Mouse (Mus musculus) lung, postnatal 36 days (tissue): ENCODE results near the gene Oxt.
"Not testable (repeated sequence)": the region's sequence is repeated elsewhere in the genome, so short reads cannot be mapped to it uniquely, and the experiment has no call there.

Experiments
- DNase-seq: peaks from one replicate; pipeline ENCODE4 v3.0.0; 2022; ENCODE audit warnings: mixed read lengths

Oxt gene

DNA sequence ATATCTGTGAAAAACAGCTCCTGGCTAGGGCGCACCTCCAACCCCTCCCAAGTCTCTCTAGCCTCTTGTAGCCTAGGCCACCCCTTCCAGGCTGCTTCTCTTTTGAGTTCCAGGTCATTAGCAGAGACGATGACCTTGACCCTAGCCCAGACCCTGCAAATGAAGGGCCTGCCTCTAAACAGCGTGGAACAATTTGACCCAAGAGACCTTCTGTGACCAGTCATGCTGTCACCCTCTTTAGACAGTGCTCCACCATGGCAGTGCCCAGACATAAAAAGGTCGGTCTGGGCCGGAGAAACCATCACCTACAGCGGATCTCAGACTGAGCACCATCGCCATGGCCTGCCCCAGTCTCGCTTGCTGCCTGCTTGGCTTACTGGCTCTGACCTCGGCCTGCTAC is at the start of gene Oxt:
Gene Oxt, plus strand, starts transcription at position 301 of the 400 bp plus-strand sequence.
- DNase-seq: no peak

DNA sequence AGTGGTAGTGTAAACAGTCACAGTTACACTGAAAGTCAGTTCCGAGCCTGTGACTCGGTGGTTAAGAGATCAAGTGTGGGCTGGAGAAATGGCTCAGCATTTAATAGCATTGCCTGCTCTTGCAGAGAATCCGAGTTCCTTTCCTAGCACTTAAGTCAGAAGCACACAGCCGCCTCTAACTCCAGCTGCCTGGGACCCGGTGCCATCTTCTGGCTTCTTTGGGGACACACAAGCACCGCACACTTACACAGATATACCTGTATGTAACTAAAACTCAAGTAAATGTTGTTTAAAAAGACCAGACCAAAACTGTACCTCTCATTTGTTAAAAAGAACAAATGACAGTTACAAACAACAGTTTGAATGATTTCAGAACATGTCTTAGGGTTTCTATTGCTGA is 47.5 kb upstream of the Oxt start:
- no peak for DNase-seq

DNA sequence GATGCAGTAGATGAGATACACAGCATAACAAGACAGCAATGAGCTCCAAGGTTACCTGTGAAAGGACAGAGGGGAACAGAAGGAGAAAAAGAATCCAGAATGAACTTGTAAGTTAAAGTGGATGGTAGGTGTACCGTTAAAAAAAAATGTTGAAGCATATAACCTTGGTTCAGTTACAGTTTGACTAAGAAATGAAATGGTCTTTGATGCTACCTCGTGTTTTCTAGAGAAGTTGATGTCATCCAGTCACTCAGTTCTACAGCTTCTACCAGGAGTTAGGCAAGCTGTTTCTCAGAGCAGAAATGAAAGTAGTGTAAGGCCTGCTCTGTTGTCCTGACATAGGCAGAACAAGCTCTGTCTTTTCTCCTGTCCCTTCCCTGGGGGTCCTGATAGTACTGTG is 46.7 kb upstream of the Oxt start:
- no peak for DNase-seq

DNA sequence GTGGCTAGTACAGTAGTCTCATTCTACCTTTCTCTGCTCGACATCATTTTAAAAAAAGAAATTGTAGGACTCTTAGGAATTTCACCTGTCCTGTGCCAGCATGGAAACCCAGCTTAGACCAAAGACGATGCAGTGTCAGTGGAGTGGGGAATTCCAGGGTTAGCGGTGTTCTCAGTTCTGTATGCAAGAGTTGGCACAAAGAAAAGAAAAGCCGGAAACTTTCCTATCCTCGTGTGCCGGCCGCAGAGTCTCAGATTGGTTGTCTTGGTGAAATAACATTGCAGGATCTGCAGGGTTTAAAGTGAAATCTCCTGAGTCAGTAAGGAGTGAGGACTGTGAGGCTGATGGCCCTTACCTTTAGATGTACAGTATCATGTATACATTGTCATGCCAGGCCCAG is 46.0 kb upstream of the Oxt start:
- no peak for DNase-seq

DNA sequence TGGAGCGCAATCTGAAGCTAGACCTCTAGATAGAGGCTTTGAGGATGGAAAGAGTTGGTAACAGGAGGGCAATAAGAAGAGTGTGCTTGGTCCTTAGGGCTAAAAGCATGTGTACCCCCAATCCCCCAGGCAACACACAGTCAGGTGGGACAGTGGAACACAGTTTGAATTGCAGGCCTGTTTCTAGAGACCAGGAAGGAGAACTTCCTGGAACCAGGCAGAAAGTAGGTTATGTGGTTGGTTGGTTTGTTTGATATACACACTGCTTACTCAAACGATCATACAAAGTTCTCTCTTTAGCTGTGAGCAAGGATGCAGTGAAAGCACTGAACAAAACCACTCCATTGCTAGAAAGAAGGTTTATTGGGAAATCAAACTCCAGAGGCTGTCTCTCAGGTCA is 43.8 kb upstream of the Oxt start:
- no peak for DNase-seq

DNA sequence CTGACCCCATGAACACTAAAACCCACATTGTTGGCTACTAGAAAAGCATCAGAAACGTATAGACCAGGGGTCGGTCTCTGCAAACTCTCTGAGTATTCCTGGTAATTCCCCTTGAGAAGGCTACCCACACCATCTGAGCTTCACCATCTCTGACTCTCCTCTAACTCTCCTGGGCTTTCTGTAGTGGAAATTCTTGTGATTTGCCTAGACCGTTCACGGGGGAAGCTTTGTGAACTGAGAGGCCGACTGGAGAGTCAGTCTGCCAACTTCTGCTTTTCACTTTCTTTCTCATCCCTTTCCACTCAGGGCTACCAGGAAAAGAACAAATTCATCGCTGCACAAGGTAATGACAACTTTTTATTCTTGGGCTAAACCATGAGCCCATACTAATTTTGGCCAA is 41.0 kb upstream of the Oxt start:
- DNase-seq: no peak

DNA sequence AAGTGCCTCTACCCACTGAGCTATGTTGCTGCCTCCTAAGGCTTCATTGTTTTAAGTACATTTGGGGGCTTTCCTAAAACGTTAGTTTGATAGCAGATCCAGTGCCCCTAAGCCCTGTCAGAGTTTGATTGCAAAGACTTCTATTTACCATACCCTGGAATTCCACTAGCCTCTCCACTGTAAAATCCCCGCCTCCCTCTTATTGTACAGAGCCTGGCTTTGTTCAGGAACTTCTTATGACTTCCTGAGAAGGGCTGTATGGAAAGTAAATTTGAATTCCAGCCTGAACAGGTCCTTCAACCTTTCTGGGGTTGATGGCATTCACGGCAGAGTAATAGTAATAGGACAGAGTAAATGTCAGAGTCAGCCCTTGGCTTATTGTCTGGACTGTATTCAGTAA is 39.1 kb upstream of the Oxt start:
- no peak for DNase-seq

DNA sequence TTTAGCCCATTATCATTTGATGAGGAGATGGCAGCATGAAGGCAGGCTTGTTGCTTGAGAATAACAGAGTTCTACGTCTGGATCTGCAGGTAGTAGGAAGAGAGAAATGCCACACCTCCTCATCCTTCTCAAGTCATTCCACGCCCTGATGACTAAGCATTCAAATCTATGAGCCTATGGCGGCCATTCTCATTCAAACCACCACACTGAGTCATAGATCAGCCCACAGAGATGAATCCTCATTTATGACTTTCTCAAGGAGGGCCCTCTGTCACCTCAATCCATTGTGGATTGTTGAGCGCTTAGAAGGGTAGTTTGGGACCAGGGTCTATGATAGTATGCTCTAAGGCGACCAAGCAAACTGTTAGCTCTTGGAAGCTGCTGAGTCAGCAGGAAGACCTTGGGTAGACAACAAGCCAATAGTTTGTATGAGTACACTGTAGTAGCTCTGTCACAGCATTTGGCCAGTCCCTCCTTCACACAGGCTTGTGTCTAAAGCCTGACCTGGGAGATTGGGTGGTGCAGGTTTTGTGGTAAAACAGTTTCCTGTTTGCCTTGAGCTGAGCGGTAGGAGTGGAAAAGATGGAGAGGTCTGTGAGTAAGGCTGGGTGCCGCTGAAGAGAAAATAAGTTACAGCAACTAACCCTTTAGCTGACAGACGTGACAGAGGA is 37.0 kb upstream of the Oxt start:
- DNase-seq: no peak

DNA sequence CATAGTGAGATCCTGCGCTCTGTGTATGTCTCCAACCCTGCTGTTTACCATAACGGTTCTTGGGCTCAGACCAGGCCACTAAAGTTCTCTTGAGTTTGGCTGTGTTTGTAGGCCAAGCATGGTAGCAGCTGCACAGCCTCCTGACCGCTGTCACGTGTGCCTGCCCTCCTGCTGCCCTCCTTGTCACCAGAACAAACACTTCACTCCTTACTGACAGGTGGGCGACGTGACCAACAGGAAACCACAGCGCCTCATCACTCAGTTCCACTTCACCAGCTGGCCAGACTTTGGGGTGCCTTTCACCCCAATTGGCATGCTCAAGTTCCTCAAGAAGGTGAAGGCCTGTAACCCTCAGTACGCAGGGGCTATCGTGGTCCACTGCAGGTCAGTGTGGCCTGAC is 35.7 kb upstream of the Oxt start:
- DNase-seq: no peak

DNA sequence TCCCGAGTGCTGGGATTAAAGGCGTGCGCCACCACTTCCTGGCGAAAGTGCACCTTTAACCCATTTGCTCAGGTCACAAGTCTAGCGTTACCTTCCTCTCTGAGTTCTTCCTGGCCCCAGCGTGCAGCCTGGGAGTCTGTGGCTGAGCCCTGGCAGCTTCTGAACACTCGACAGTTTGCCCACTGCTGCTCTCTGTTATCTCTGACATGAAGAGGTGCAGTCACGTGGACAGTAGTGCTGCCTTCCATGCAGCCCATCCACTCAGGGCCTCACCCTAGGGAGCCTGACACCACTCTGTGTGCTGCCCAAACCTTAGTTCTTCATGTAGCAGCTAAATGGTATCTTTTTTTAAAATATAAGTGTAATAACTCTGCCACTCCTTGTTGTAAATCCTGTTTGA is 29.0 kb upstream of the Oxt start:
- no peak for DNase-seq

DNA sequence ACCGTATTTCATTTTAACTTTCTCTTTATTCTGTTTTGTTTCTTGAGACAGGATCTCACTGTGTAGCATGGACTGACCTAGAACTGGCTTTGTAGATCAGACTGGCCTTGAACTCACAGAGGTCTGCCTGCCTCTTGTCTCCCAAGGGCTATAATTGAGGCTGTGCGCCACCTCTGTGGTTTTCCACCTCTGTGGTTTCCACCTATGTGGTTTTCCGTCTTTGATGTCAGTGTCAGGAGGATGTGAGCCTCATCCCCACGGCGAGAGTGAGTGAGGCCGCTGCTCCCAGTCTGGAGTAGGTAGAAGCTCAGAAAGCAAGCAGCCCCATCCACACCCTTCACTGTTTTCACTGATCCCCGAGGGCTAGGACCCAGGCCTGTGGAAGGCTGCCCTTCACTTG is 21.1 kb upstream of the Oxt start:
- no peak for DNase-seq

DNA sequence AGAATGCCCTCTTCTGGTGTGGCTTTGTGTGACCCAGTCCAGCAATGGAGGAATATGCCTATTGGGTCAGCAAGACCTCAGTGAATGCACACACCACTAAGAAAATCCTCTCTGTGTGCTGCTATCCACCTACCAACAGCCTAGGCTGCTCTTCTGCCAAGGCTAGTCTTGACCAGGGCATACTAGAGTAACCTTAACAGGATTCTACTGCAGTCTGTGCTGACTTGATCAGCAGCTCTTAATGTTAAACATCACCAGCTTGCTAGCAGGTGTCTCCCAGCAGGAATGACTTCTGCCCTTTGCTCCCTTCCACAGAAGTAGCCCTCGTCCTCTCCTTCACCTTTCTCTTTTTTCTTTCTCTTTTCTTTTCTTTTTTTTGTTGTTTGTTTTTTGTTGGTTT is 19.7 kb upstream of the Oxt start:
- DNase-seq: no peak

DNA sequence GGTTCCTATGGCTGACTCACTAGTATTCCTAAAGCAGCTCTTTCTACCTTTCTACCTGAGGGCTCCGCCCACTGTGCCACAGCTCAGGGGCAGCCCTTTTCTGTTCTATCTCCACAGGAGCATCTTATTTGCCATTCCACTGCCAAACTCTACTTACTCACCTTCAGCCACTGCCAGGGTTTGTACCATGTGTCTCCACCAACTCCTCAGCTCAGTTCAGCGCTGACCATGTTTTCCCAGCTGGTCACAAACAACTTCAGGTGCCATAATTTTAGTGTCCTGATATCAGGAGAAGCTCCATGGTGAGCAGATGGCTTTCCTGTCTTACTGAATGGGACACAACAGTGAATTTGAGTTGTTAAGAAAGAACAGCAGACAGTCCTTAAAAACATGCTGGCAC is 18.5 kb upstream of the Oxt start:
- DNase-seq: no peak

DNA sequence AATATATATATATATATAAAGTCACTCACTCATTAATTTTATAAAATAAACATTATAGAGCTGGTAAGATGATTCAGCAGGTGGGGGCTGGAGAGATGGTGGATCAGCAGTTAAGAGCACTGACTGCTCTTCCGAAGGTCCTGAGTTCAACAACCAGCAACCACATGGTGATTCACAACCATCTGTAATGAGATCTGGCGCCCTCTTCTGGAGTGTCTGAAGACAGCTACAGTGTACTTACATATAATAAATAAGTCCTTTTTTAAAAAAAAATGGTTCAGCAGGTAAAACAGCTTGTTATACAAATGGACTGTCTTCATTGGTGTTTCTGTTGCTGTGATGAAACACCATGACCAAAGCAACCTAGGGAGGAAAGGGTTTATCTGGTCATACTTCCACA is 18.0 kb upstream of the Oxt start:
- DNase-seq: no peak

DNA sequence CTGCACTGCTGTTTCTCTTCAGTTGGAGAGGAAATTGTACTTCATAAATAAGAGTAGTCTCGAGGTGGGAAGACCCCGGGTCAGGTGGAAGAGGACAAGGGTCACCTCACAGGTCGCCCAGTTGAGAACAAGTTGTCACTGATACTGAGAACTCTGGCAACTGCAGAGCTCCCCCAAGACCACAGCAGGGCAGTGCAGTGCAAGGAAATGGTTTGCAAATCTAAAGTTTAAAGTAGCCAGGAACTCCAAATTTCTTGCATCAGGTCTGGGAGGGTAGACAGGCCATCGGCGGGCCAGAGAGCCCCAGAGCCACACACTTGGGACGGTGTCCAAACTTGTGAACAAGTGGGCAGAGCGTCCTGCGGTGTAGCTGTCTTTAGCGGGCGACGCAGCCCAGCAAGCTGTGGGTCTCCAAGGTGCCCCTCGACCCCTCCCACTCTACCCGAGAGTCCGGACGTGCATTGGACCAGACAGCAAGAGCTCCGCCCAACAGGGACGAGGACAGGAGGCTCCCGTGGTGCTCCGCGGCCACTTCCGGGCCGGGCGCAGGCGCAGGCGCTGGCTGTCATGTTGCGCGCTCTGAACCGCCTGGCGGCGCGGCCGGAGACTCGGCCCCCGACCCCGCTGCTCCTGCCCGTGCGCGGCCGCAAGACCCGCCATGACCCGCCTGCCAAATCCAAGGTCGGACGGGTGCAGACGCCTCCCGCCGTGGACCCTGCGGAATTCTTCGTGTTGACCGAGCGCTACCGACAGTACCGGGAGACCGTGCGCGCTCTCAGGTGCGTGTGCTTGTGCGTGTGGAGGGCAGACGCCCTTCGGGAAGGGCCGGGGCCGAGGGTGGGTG is 12.5 kb upstream of the Oxt start, which contains the start of gene Mrps26:
Gene Mrps26, plus strand, starts transcription at position 531 of the 844 bp plus-strand sequence.
- DNase-seq: peak; percentile 97

DNA sequence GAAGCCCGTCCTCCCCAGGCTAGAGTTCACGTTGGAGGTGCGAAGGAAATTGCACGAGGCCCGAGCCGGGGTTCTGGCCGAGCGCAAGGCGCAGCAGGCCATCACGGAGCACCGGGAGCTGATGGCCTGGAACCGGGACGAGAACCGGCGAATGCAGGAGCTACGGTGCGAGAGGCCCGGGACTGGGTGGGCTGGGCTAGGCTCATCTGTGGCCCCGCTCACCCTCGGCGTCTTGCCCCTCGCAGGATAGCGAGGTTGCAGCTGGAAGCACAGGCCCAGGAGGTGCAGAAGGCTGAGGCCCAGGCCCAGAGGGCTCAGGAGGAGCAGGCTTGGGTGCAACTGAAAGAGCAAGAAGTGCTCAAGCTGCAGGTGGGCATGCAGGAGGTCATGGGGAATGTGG is 11.9 kb upstream of the Oxt start:
- no peak for DNase-seq

DNA sequence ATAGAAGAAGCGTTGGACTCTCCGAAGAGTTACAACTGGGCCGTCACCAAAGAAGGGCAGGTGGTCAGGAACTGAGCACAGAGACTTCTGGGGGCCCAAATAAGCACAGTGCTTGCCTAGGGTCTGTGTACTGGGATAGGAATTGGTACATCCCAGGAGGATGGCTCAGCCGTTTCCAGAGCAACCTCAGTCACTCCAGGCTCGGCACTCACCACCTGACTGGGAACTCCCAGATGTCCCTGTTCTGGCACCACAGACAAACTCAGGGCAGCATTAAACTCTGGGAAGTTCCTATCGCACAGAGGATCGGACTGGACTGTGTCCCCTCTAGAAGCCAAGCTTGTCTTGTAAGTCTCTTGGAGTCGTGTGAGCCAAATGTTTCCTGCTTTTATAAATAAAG is 11.0 kb upstream of the Oxt start:
- DNase-seq: no peak

DNA sequence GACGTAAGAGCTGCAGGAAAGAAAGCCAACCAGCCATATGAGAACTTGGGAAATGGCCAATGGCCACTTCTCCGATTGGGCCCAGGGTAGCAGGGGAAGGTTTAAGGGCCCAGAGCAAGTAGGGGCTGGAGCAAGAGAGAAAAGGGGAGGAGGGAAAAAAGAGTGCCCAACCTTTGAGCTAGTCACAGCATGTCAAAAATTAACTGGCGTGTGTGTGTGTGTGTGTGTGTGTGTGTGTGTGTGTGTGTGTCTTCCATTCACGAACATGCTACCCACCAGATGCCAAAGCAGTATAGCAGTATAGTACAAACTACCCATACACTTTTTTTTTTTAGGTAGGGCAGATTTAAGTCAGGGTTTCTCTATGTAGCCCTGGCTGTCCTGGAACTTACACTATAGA is 7.1 kb upstream of the Oxt start:
- no peak for DNase-seq

DNA sequence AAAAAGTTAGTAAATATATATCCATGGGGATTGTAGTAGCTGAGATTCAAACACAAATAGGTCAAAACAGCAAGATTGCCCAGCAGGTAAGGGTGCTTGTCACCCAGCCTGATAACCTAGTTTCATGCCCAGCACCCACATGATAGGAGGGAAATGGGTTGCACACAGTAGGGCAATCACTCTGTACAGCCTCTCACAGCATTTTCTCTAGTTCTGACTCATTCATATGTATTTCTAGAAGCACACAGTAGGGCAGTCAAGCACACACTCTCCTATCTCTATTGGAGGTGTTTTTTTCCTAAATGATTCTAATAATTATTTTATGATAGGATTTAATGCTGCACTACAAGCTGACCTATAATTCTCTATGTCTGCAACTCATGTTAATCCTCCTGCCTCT is 6.0 kb upstream of the Oxt start:
- no peak for DNase-seq

DNA sequence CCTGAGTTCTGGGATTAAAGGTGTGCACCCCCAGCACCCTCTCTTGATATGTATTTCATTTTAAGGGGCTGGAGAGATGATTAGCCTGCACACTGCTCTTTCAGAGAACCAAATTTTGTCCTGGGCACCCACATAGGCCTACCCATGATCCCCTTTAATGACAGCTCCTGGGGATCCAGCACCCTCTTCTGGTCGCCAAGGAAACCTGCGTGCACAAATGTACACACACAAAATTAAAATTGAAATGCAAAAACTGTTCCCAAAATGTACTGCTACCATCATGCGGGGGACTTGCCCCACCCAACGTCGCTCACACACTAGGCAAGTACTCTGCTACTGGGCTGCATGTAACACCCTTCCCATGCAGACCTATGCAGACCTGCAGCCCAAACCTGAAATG is 1.0 kb upstream of the Oxt start:
- DNase-seq: no peak

DNA sequence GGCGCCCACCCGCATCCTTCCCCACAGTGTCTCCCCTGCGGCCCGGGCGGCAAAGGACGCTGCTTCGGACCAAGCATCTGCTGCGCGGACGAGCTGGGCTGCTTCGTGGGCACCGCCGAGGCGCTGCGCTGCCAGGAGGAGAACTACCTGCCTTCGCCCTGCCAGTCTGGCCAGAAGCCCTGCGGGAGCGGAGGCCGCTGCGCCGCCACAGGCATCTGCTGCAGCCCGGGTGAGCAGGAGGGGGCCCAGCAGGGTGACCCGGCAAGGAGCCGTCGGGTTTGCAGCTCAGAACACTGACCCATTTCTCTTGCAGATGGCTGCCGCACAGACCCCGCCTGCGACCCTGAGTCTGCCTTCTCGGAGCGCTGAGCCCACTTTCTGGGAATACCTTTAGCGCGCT is 591 bp downstream of the Oxt start:
- not testable (repeated sequence) for DNase-seq

DNA sequence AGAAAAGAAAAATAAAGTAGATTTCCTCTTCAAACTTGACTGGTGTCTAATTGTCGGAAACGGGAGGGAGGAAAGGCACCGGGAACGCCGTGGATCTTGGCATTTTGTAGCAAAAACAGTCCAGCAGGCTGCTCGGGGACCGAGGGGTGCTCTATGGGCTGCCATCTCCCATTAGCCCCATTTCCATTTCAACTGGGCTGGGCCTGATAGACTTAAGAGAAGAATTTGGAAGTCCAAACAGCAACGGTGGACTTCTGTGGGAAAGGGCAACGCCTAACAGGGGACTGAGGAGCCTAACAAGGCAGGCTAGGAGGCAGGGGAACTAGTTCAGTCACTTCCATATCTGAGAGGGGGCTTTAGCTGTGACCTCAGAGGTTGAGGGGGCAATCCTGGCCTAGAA is 1.0 kb downstream of the Oxt start:
- no peak for DNase-seq

DNA sequence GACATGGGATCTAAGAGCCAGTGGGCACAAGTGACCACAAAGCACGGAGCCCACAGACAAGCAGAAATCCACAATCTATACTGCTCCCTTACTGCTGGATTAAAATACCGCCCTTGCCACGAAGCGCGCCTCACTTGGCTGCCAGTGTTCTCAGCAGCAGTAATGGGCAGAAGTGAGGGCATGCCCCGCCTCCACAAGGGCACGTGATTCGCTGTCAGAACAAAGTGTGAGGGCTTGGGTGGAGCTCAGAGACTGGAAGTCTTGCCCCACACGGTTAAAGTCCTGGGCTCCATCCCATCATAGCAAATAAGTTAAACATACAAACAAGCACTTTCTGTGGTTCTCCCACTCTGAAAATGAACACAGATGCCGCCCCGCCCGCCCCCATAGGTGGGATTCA is 1.7 kb downstream of the Oxt start:
- peak; percentile 79 for DNase-seq

DNA sequence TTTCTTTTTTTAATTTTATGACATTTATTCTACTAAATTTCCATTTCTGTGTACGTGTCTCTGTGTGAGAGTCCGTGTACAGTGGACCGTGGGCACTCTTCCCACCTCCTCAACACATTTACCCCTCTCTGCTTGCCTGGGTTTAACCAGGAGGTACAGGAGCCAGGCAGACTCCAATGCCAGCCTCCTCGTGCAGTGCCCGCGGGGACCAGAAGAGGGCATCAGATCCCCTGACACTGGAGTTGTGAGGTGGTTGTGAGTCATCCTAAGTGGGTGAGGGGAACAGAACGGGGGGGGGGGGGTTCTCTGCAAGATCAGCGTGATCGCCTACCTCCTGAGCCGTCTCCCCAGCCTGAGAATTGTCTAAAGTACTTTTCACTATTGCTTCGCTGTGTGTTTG is 2.2 kb downstream of the Oxt start:
- DNase-seq: peak; percentile 79

DNA sequence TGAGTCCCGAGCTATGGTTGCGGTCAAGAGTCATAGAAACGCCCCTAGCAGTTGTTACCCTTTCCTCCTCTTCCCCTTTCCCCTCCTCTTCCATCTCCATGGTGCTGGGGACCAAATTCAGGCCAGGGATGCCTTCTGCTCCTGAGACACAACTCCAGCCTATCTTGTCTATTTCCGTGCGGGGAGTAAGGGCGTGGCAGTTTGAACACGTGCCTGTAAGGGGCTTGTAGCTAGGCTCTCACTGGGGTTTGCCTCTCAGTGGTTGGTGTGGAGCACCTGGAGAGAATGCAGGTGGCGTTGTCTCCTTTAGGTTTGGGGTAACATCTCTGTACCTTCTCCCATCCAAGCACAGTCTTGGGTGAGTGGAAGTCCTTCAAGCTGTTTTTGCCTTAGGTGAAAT is 3.8 kb downstream of the Oxt start:
- DNase-seq: no peak
